Mouse (Mus musculus) lung, adult 2 months (tissue): ENCODE data around the gene Sgms2.

ENCODE experiments used
- CTCF ChIP-seq: fragments of 200-500 bp; IDR thresholded peaks from 2 replicates; pipeline ENCODE4 v1.5.1; 2011; ENCODE audit warnings: mild to moderate bottlenecking, low read length, control low read depth; ENCODE audit not compliant: insufficient read depth
- POLR2A ChIP-seq: fragments of 200-500 bp; IDR thresholded peaks from 2 replicates; pipeline ENCODE4 v1.6.1; 2011; ENCODE audit warnings: low read depth, mild to moderate bottlenecking, control low read depth, low read length, borderline replicate concordance; ENCODE audit errors: extremely low read depth

- TF ChIP-seq CTCF (no peak), POLR2A (no peak)
Observed at GRCm38 (mm10) chr3:131504595-131505223, 13.5 kb upstream of the Sgms2 start.
